Mouse (Mus musculus): ENCODE measurements at regions not wholly inside any gene's neighbourhood (a gene's known extent, or its start where the extent isn't known, plus 50 kb on each side); places are given as distances from the start of the nearest gene placed in this dataset.

DNA sequence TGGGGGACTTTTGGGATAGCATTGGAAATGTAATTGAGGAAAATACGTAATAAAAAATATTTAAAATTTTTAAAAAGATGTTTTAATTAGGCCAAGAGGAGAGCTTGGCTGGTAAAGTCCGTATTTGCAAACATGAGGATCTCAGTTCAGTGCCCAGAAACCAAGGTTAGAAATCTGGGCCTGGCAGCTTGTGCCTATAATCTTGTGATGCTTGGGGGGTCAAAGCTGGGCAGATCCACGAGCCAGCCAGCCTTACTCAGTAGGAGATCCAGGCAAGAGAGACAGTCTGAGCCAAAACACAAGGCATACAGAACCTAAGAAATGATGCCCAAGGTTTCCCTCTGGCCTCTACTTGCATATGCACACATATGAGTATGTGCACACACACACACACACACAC is 54.1 kb upstream of the Cxadr start:
- DNase-seq = no peak

DNA sequence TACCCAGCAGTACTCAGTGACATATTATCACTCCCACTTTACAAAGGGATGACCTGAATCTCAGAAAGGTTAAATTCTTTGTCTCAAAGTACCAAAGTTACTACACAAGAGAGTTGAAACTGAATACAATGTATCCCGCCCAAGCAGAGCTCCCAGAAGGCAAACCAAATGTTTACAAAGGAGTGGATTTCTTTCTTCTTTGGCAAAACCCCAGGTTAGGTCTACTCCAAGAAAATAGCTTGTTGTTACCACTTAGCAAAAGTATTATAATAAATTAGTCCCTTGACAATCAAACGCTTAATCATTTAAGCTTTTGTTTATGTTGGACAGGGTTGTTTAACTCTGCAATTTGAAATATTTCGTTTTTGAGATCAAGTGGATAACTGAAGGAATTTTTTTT is 58.6 kb upstream of the Cxadr start:
- no peak for DNase-seq

DNA sequence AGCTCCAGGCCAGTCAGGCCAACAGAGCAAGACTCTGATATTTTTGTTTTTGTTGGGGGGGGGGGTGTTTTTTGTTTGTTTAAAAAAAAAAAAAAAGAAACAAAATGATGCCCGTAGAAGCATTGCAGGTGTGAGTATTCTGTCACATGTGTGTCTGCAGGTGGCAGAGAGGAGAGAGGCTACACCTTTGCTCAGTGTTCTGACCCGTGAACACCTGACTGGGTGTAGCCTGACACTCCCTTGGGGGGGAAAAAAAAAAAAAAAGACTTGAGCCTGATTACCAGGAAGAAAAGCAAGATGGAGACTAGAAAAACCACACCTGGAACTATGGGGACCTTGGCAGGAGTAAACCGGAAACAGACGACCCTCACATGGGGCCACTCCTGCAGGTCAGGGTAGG is 61.1 kb upstream of the Cxadr start:
- no peak for DNase-seq

DNA sequence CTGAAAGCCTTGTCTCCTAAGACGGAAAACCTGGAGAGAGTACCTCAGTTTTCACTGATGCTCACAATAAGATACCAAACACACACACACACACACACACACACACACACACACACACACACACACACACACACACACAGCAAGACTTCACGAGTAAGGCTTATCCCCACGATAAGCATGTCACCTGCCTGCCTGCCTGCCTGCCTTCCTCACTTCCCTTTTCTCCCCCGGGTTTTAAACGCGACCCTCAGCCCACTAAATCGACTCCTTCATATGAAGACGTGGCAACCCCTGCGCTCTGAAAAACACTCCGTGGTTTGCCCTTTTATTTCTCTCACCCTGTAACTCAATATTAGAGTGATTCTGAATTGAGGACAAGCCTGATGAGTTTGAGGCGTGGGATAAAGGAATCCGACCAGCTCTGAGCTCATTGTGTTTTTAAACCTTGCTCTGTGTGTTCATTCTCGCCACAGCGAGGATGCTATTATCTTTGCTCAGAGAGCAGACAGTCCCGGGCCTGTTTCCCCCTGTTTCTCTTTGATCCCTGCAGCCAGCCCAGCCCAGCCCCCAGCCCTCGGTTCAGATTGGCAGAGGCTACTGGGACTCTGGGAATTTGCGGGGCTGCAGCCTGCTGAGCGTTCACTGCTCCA is 63.1 kb upstream of the Cxadr start:
- DNase-seq = peak; percentile 6

DNA sequence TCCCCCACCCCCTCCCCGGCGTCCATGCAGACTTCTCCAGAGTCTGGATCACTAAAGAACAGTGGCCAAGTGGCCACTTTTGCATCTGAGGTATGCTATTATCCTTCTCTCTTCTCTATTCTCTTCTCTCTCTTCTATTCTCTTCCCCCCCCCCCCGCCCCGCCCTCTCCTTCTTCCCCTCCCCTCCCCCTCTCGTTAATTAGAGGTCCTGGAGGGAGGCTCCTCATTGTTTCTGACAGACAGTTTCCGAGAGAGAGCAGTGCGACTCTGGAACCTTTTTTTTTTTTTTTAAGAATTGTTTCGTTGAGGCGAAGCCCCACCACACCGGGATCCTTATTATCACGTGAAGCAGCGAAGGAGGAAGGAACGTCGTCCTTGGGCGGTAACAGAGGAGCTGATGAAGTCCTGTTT is 63.6 kb upstream of the Cxadr start:
- no peak for DNase-seq

DNA sequence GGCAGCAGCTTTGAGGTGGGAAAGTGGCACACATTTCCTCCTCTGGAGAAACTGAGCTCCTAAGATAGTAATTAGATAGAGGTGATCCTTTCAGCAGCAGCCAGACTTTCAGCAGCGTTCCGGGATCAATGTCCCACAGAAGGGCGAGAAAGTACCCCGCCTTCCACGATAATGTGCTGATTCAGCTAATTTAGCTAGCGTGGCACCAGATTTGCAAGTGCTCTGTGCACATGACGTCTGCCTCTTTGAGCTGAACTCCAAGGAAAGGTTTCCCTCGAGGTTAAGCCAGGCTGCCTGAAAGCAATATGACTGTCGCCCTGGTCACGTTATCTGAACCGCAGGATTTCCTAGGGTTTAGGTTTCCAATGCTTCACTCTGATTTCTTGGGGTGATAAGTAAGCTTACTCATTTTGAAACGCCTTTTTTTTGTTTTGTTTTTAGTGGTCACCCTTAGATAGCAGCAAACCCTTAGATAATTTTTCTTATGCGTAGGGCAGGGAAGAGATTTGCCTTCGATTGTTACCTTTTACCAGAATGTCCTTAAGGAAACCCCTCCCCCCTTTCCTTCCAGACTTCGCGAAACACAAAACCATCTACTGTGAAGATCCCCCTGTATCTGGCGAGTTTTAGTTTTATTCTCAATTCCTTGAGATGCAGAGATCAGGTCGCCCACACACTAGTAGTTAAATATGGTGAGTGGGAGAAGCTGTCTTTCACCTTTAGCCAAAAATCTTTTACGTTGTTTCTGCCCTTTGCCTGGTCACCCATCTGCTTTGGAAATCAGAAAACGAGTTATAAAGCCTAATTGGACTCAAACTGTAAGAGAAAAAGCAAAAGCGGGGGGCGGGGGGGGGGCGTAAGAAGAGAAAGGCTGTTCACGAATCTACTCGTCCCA is 64.3 kb upstream of the Cxadr start:
- no peak for DNase-seq

DNA sequence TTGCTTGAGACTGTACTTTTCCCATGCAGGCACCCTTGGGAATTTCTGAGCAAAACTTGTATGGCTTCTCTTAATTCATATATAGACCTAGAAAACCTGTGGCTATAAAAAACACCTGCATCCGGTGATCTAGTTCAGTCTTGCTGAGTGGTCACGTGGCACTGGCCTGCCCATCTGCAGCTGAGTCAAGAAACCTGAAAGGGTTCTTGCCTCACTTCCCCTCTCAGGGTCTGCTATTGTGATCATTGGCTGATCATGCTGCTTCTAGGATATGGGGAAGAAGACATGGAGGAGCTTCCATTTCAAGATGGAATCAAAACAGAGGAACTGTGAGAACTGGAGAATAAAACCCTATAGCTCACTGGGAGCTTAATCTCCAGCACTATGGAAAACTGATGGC is 69.1 kb upstream of the Cxadr start:
- no peak for DNase-seq

DNA sequence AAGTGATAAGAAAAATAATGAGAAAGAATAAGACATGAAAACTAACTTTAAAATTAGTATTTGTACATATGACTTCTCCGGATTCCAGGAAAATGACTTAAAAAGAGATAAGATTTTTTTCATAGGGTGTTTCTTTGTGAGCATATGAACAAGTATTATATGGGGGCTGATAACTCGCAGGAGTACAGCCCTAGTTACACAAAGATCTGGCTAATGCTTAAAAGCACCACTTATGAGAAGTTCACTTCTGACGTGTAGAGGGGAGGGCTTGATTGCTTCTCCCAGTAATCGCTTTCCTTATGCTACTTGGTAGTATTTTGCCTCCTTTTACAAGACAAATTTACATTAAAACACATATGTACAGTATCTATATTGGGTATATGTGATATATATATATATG is 72.3 kb upstream of the Cxadr start:
- DNase-seq = no peak

DNA sequence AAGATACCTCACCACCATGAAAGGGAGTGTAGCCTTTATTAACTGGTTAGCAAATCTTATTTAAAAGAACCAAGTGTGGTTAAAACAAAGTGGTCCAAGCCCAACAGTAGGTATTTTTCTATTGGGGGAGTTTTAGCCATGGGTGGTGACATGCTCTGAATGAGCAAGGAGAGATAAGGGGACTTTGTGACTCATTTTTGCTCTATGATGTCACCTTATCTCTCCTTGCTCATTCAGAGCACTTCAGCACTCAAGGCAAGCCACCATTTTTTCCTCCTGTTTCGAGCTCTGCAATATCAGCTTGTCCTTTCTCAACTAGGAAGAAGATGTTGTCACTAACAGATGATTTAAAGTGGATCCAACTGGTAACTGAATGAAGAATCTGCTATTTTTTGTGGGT is 78.9 kb upstream of the Cxadr start:
- no peak for DNase-seq

DNA sequence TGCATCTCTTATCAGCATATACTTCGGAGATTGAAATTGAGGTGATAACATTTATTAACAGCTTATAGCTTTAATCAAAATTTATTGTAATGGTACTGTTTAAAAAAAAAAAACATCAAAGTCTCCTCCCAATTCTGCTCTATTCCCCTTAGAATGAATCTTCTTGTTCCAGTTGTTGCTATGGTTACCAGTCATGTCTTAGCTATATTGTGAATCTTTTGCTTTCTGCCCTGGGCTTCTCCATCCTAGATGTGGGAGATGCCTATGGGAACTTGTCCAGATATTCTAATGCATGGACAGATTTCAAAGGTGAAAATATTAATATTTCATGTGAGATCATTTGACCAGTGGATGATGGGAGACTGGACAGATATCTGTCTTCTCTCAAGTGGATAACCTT is 79.5 kb upstream of the Cxadr start:
- DNase-seq = no peak

DNA sequence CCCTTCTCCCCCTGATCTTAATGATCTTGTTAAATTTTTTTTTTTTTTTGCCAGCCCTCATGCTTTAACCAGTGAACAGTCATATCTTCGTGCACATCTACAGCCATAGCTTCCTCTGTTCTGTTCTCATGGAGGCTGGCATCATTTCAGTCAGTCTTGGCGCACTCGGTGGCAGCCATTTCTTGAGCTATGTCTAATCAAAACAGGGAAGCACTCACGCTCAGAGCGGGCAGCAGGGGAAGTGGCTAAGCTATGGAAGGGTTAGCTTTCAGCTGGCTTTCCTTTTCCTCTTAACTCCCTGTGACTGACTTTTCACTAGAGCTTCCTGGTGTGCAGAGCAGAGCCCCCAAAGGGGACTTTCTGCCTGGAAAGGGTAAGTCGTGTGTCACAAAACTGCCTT is 83.7 kb upstream of the Cxadr start:
- no peak for DNase-seq

DNA sequence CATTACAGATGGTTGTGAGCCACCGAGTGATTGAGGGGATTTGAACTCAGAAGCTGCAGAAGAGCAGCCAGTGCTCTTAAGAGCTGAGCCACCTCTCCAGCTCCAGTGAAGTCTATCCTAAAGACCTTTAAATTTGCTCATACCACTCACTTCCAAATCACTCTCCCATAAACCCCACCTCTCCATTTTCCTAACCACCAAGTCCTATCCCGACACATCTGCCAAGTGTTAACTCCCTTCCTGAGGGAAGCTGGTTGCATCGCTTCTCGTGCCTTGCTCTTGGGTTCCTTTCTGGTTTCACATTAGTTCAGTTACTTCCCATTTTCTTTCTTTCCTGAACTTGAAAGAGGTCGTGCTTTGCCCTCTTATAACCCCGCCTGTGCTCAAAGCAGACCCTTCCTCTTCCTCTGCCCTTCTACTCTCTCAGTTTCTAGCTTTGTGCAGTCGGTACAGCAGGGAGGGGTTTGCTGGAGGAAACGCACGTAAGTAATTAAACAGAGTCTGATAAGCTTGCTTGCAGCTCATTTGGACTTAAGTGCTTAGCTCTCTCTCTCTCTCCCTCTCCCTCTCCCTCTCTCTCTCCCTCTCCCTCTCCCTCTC is 84.4 kb upstream of the Cxadr start:
- no peak for DNase-seq

DNA sequence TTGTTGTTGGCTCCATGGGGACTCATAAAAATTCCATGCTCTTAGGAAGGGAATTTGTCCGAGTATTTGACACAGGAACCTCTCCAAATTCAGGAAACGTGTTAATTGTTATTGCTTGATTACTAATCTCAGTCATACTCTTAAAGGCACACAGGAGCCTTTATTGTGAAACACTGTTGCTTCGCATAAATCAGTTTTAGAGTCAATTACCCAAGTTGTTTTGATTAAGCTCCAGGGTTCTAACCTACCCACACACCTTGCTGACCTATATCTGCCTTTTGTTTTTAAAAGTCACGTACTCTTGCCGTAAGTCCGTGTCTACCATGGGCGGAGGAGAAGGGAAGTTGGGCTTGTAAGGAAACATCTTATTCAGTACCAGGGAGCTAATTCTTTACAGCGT is 89.6 kb upstream of the Cxadr start:
- DNase-seq = no peak

DNA sequence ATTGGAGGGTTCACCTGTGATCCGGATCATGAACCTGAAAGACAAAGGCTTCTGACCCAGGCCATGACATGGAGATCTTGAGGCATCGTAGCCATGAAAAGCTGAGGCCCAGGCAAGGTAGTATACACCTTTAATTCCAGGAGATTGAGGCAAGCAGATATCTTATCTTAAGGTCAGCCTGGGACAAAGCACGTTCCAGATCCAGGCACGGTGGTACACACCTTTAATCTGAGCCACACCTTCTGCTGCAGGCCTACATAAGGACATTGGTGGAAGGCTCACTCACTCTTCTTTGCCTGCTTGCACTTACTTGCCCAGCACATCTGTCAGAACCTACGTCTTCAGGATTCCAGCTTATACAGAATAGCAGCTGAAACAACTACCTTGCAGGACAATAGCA is 93.0 kb upstream of the Cxadr start:
- no peak for DNase-seq

DNA sequence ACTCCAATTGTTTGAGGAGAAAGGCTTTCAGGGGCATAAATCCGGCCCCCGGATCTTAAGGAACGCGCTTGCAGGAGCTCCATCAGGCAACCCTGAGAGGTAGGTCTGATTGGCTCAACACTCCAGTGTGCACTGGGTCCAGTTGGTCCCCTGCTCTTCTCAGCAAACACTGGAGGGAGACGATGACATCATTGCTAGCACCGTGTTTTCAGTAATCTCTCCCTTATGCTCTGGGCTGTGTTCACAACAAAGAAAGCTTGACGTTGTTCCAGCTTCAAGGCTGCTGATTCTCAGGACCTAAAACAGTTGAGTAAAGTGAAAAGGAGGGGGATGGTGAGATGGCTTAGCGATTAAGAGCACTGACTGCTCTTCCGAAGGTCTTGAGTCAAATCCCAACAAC is 97.0 kb upstream of the Cxadr start:
- no peak for DNase-seq

DNA sequence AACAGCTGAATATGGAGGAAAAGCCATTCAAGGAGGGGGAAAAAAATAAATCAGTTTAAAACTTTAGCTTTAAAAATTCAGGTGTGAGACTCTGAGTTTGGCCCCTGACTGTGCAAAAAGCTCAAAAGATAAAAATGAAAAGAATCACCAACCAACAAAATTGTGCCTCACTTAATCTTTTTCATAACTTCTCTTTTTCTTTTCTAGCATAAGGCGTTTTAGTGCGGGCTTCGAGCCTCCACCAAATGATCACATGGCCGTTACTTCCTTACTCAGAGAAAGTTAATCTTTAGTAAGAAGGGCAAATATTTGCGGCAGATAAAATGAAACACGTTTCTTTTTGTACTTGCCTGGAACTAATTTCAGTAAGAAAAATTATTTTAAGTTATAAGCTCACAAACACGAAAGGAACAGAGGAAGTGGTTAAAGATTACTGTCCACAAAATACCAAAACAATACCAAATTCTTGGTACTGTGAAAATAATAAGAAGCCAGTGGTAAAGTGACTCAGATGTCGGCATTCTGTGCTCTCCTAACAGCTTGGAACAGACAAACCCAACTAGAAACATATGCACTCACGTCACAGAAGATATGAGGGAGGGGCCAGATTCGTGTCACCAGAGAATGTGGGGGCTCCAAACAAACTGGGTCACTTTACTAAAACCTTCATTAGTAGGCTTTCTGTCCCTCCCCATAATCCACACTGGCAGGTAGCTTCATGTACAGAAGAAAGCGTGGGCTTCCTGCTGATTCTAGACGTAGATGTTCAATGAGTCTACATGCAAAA is 101.1 kb upstream of the Cxadr start:
- DNase-seq = no peak

DNA sequence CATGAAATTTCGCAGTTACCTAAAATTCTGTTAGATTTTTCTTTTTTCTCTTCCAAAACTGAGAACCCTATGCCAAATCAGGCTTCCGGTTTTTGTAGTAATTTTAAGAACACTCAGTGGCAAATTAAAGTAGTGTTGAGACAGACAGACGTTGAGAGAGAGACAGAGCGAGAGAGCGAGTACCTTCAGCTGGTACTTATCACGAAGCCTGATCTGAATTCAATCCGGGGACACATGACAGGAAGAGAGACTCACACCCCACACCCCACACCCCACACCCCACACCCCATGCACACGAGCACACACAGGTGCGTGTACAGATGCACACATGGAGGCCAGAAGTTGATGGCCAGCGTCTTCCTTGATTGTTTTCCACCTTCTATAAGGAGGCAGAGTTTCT is 102.0 kb upstream of the Cxadr start:
- no peak for DNase-seq

DNA sequence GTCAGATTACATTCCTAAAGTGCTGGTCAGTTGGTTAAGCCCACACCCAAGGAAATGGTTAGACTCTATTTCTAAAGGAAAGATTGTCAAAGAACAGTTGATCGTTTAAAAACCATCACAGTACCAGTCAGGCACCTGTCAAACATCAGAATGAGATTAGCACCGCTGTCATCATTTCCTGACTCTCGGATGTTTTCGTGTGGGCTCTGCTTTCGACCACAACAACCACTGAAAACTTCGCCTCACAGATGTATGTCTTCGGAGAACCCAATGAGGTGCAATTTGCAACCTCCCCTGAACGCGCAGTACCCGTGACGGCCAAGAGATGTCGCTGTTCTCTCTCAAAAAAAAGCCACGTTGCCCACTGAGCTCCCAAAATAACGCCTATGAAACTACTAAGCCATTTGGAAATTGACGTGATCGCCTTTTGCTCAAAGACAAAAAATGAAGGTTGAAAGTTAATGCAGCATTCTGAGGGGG is 102.6 kb upstream of the Cxadr start:
- peak; percentile 32 for DNase-seq

DNA sequence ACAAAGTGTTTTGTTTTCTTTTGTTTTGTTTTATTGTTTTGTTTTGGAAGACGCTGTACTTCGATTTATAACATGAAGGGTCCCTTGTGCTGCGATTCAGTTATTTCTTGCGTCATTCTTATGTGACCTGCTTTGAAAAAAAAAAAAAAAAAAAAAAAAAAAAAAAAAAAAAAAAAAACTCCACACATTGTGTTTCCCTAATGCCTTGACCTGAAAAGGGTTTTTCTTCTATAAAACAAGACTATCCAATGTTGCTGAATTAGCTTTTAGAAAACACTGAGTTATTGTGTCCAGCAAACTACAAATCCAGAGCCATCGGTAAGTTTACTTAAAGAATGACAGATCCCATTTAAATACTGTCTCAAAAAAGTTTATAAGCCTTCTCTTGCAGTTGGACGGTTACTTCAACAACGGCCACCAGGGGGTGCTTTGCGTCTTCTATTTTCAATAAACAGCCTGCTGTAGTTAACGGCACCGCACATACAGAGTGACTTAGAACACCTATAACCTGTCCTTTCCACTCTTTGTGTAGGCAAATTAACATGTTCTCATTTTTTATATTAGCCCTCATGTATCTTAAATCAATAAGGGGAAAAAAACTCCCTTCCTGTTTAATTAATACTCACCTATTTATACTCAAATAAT is 103.9 kb upstream of the Cxadr start:
- DNase-seq = peak; percentile 47

DNA sequence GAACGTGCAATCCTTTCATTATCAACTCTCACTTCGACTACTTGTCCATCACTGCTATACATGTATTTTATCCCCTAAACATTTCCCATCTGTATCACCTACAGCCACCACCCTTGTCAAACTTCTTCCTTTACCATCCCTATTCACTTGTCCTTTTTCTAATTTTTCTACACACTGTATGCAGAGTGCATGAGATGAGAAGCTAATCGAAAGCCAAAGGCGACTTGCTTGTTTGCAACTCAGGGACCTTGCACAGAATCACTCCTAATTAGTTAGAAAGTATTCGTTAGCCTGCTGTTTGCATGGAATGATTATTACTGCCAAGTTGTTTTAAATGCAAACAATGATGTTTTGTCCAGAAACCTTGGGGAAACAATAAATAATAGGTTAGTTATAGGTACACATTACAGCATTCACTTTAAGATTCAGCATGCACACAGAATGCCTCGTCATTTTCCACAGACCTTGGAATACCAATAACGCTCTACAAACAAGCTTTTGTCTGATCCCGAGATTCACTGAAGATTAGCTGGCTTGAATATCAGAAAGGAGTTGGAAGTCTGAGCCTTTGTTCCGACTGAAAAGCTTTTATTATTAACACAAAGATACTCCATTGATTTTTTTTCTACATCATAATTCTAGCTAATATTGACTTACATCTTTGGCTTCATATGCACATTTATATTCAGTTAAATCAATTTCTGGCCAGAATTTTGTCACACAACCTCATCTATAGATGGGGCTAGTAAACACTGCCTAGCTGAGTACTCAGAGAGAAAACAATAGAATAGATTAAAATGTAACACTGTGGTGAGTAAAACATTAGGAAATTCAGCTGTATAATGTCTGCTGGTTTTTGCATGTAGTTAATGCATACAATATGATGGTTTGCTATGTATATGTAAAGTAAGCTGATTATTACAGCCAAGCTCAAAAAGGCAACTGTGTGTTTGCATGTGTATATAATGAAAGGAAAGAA is 130.4 kb upstream of the Cxadr start:
- no peak for DNase-seq

DNA sequence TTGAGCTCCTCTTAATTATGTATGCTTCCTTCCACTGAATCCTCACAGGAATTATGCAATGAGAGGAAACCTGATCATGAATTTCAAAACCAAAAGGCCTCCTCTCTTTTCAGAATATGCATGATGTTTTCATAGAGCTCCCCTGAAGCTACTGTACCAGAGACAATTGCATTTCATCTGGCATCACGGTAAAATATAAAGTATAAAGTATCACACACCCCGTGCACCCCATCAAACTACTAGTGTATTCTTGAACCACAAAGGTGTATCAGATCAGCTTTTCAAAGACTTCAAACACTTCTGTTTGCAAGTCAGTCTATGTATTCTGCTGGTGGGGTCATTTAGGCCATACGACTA is 144.4 kb upstream of the Cxadr start:
- DNase-seq = no peak

All from cerebellum, adult 11 months (tissue).